Mouse (Mus musculus): ENCODE measurements around the gene Gm21987. TPM values are rescaled to one million over a fixed set of nuclear protein-coding genes. Genes with fewer than 3 reads are reported as not detected.
"Not testable (repeated sequence)": the region's sequence is repeated elsewhere in the genome, so short reads cannot be mapped to it uniquely, and the experiment has no call there.

The Gm21987 gene
- polyA plus RNA-seq, 1 experiment from 2014 or later: not detected

DNA sequence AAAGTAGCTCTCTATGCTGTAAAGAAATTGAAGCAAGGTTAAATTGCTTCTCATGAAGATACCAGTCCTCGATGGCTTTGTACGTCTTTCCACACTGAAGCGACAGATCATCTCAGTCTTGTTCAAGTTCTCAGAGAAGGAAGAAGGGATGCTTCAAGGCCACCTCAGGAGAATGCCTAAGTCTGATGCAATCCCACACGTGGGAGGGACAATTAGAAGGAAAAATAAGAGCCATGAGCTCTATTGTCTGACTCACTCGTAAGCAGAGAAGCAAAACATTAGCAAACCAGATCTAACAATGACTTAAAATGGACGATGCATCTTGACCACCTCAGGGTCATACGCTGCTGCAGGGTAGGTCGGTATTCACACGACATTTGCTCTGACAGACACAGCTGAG is 28.3 kb upstream of the Gm21987 start:
- Histone ChIP-seq H3K9me3 (ENCODE audit: control insufficient read depth, low read length) (no peaks in the 10 kb centered on the region), H3K27ac (ENCODE audit: low read depth, low read length) (no peak overlapping the region), H3K4me3 (ENCODE audit: low read depth, low read length) (no peak overlapping the region), H3K4me2 (ENCODE audit: low read depth) (no peak overlapping the region), H3K36me3 (ENCODE audit: control insufficient read depth, insufficient read depth, low read length) (no peaks in the 10 kb centered on the region), H3K9ac (ENCODE audit: low read length) (no peak overlapping the region), H3K27me3 (ENCODE audit: control insufficient read depth, insufficient read depth, low read length) (no peaks in the 10 kb centered on the region), H3K4me1 (ENCODE audit: control insufficient read depth, insufficient read depth, low read length) (no peaks in the 10 kb centered on the region)
- DNase-seq (ENCODE audit: low spot score) (no peak), ATAC-seq (ENCODE audit: insufficient read depth, low FRiP score, low TSS enrichment) (no peak)
- 82% methylated on average over 9 of the region's 9 CpGs for WGBS

DNA sequence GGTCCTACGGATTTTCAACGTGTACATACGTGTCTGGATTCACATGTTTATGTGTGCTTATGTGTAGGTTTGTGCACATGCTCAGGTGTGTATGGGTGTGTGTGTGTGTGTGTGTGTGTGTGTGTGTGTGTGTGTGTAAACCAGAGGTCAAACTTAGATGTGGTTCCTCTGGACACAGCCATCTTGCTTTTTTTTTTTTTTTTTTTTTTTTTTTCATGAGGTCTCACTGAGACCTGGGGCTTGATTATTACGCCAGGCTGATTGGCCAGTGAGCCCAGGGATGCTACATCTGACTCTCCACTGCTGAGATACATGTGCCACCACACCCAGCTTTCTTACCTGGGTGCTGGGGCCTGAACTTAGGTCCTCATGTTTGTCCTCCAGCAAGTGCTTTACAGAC is 27.8 kb upstream of the Gm21987 start:
- H3K27ac ChIP-seq (ENCODE audit: low read depth, low read length): no peak overlapping the region
- H3K27me3 ChIP-seq (ENCODE audit: control insufficient read depth, insufficient read depth, low read length): no peaks in the 10 kb centered on the region
- 85% methylated on average over 4 of the region's 4 CpGs for WGBS
- no peaks in the 10 kb centered on the region for H3K4me1 ChIP-seq (ENCODE audit: control insufficient read depth, insufficient read depth, low read length)
- H3K36me3 ChIP-seq (ENCODE audit: control insufficient read depth, insufficient read depth, low read length): no peaks in the 10 kb centered on the region
- DNase-seq (ENCODE audit: low spot score) (no peak), ATAC-seq (ENCODE audit: insufficient read depth, low FRiP score, low TSS enrichment) (no peak)
- H3K4me2 ChIP-seq (ENCODE audit: low read depth): no peak overlapping the region
- H3K9me3 ChIP-seq (ENCODE audit: control insufficient read depth, low read length): no peaks in the 10 kb centered on the region
- H3K4me3 ChIP-seq (ENCODE audit: low read depth, low read length): no peak overlapping the region
- no peak overlapping the region for H3K9ac ChIP-seq (ENCODE audit: low read length)

DNA sequence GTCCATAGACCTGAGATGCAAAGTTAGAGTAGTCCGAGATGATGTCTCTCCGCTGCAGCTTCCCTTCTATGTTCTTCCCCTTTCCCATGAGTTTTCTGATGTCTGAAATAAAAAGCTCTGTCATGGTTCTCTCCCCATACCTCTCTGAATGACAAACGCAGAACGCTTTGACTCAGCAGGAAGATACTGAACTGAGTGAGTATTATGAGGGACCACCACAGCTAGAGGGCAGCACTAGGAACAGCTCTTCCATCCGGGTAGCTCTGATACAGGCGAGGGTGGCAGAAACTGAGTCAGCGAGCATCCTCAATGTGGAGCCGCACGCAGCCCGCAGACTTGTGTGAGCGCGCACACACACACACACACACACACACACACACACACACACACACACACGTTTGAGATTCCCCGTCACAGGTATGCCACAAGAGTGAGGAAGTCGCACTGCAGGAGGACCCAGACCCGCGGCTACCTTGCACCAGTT is 25.3 kb upstream of the Gm21987 start:
- Histone ChIP-seq H3K9ac (ENCODE audit: low read length) (no peak overlapping the region), H3K4me3 (ENCODE audit: low read depth, low read length) (no peak overlapping the region), H3K27me3 (ENCODE audit: control insufficient read depth, insufficient read depth, low read length) (no peaks in the 10 kb centered on the region), H3K4me2 (ENCODE audit: low read depth) (peak overlapping the region; percentile 30; the same call in 1 of the 2 replicates), H3K4me1 (ENCODE audit: control insufficient read depth, insufficient read depth, low read length) (no peaks in the 10 kb centered on the region), H3K27ac (ENCODE audit: low read depth, low read length) (no peak overlapping the region), H3K9me3 (ENCODE audit: control insufficient read depth, low read length) (no peaks in the 10 kb centered on the region), H3K36me3 (ENCODE audit: control insufficient read depth, insufficient read depth, low read length) (no peaks in the 10 kb centered on the region)
- ATAC-seq (ENCODE audit: insufficient read depth, low FRiP score, low TSS enrichment) (peak; percentile 55), DNase-seq (ENCODE audit: low spot score) (peak; percentile 63)
- WGBS: 39% methylated on average over 17 of the region's 17 CpGs

DNA sequence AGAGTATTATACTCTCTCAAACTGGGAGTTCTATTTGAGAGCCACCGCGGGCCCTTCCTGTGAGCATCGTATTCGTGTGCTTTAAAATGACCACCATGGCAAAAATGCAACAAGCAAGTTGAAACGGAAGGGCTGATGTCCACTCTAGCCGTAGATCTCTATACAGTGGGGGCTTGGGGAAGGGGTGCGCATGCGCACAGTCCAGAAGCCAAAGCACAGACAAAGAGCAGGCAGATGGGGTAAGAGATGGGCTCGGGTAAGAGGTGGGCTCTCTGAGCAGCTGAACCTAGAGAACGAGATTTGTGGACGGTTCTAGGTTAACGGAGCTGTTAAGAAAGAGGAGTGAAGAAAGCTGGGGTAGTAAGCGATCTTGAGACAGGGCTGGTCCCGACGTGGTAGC is 22.5 kb upstream of the Gm21987 start:
- Histone ChIP-seq H3K27me3 (ENCODE audit: control insufficient read depth, insufficient read depth, low read length) (no peaks in the 10 kb centered on the region), H3K36me3 (ENCODE audit: control insufficient read depth, insufficient read depth, low read length) (no peaks in the 10 kb centered on the region), H3K4me1 (ENCODE audit: control insufficient read depth, insufficient read depth, low read length) (no peaks in the 10 kb centered on the region), H3K9me3 (ENCODE audit: control insufficient read depth, low read length) (no peaks in the 10 kb centered on the region), H3K4me2 (ENCODE audit: low read depth) (no peak overlapping the region), H3K27ac (ENCODE audit: low read depth, low read length) (no peak overlapping the region), H3K4me3 (ENCODE audit: low read depth, low read length) (no peak overlapping the region), H3K9ac (ENCODE audit: low read length) (no peak overlapping the region)
- 92% methylated on average over 15 of the region's 15 CpGs for WGBS
- ATAC-seq (ENCODE audit: insufficient read depth, low FRiP score, low TSS enrichment) (no peak), DNase-seq (ENCODE audit: low spot score) (no peak)

DNA sequence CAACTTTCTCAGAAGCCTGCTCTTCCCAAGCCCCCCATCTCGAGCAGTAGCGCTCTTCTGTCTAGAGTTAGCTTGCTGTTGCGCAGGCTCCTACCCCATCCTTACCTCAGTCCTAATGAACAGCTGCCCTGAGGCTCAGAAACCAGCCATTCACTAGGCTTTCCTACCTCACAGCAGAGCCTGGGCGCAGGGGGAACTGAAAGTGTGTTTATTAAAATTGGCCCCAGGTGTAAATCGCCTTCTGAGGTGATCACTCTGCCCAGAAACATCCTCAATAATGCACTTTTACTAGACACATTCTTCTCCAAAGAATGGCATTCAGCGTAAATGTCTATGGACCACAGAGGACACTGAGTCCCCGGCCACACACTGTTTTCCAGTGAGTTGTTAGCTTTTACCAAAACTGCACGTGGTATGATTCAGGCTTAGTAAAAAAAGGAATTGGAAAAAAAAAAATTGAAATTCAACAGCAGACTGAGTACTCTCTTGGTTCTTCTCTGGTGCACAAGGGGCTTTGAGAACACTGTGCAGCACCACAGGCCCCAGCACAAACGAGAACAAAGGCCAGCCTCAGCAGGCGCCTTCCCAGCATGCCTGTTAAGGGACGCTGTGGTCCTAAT is 20.0 kb upstream of the Gm21987 start:
- no peak for ATAC-seq (ENCODE audit: insufficient read depth, low FRiP score, low TSS enrichment)
- Histone ChIP-seq H3K27me3 (ENCODE audit: control insufficient read depth, insufficient read depth, low read length) (no peaks in the 10 kb centered on the region), H3K27ac (ENCODE audit: low read depth, low read length) (no peak overlapping the region), H3K9me3 (ENCODE audit: control insufficient read depth, low read length) (no peaks in the 10 kb centered on the region), H3K4me3 (ENCODE audit: low read depth, low read length) (no peak overlapping the region), H3K9ac (ENCODE audit: low read length) (no peak overlapping the region), H3K4me2 (ENCODE audit: low read depth) (no peak overlapping the region), H3K4me1 (ENCODE audit: control insufficient read depth, insufficient read depth, low read length) (no peaks in the 10 kb centered on the region), H3K36me3 (ENCODE audit: control insufficient read depth, insufficient read depth, low read length) (no peaks in the 10 kb centered on the region)
- no peak for DNase-seq (ENCODE audit: low spot score)
- 88% methylated on average over 11 of the region's 11 CpGs for WGBS

DNA sequence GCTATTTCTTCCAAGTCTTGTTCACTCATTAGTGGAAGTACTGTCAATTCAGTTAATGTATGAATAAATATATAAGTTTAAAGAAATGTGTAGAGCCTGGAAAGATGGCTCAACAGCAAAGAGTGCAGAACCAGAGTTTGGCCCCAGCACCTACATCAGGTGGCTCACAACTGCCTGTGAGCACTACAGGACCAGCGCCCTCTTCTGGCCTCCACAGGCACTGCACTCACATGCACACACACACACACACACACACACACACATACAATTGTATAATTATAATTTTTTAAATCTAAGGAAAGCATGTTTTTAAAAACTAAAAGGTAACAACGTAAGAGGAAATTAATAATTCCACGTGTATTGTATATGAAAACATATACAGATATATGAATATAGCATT is 17.5 kb upstream of the Gm21987 start:
- Histone ChIP-seq H3K4me1 (ENCODE audit: control insufficient read depth, insufficient read depth, low read length) (no peaks in the 10 kb centered on the region), H3K4me2 (ENCODE audit: low read depth) (no peak overlapping the region), H3K4me3 (ENCODE audit: low read depth, low read length) (no peak overlapping the region), H3K27me3 (ENCODE audit: control insufficient read depth, insufficient read depth, low read length) (no peaks in the 10 kb centered on the region), H3K9me3 (ENCODE audit: control insufficient read depth, low read length) (no peaks in the 10 kb centered on the region), H3K9ac (ENCODE audit: low read length) (no peak overlapping the region), H3K36me3 (ENCODE audit: control insufficient read depth, insufficient read depth, low read length) (no peaks in the 10 kb centered on the region), H3K27ac (ENCODE audit: low read depth, low read length) (no peak overlapping the region)
- DNase-seq (ENCODE audit: low spot score) (no peak), ATAC-seq (ENCODE audit: insufficient read depth, low FRiP score, low TSS enrichment) (no peak)
- WGBS: 90% methylated on average over 3 of the region's 3 CpGs

DNA sequence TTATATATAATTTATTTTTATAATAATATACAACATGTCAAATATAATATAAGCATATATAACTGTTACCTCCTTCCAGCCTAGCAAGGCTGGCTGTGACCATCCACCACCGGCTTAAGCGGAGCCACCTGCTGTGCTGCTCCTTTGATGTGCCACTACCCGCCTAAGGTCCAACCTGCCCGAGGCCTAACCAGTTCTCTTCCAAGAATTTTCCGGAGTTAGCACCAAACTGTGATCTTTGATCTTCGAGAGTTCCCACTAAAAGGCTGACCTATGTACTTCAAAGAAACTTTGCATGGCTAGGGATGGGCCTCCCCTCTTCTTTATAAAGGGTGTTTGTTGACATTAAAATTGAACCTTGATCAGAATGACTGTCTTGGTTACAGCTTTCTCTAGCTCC is 12.4 kb upstream of the Gm21987 start:
- DNase-seq (ENCODE audit: low spot score) (no peak), ATAC-seq (ENCODE audit: insufficient read depth, low FRiP score, low TSS enrichment) (no peak)
- no peaks in the 10 kb centered on the region for H3K9me3 ChIP-seq (ENCODE audit: control insufficient read depth, low read length)
- 30% methylated on average over 6 of the region's 6 CpGs for WGBS
- H3K4me2 ChIP-seq (ENCODE audit: low read depth): no peak overlapping the region
- H3K4me1 ChIP-seq (ENCODE audit: control insufficient read depth, insufficient read depth, low read length): no peaks in the 10 kb centered on the region
- no peak overlapping the region for H3K27ac ChIP-seq (ENCODE audit: low read depth, low read length)
- no peaks in the 10 kb centered on the region for H3K36me3 ChIP-seq (ENCODE audit: control insufficient read depth, insufficient read depth, low read length)
- H3K27me3 ChIP-seq (ENCODE audit: control insufficient read depth, insufficient read depth, low read length): no peaks in the 10 kb centered on the region
- H3K9ac ChIP-seq (ENCODE audit: low read length): no peak overlapping the region
- no peak overlapping the region for H3K4me3 ChIP-seq (ENCODE audit: low read depth, low read length)

DNA sequence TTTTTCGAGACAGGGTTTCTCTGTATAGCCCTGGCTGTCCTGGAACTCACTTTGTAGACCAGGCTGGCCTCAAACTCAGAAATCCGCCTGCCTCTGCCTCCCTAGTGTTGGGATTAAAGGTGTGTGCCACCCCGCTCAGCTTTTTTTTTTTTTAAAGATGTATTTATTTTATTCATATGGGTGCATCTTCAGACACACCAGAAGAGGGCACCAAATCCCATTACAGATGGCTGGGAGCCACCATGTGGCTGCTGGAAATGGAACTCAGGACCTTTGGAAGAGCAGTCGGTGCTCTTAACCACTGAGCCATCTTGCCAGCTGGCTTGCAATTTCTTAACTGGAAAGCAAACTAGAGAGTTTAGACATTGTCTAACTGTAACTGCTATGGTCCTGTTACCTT is 8.8 kb upstream of the Gm21987 start:
- not testable (repeated sequence) for DNase-seq (ENCODE audit: low spot score); H3K9me3 ChIP-seq (ENCODE audit: control insufficient read depth, low read length); H3K9ac ChIP-seq (ENCODE audit: low read length); H3K4me2 ChIP-seq (ENCODE audit: low read depth); H3K36me3 ChIP-seq (ENCODE audit: control insufficient read depth, insufficient read depth, low read length); H3K4me1 ChIP-seq (ENCODE audit: control insufficient read depth, insufficient read depth, low read length); ATAC-seq (ENCODE audit: insufficient read depth, low FRiP score, low TSS enrichment); H3K4me3 ChIP-seq (ENCODE audit: low read depth, low read length); H3K27ac ChIP-seq (ENCODE audit: low read depth, low read length); H3K27me3 ChIP-seq (ENCODE audit: control insufficient read depth, insufficient read depth, low read length)
- WGBS: 91% methylated on average over 4 of the region's 4 CpGs

Measured in neural tube, embryonic 11.5 days (tissue).